Comparison of ENCODE assay signal across 7 mouse cellular contexts in genomic region chr7:30456911-30457628, GRCm38 (mm10). TPM values are rescaled to one million over a fixed set of nuclear protein-coding genes. Genes with fewer than 3 reads are reported as not detected.
DNase-seq lines count a peak whose midpoint lies in the region; ATAC-seq and TF ChIP-seq lines count a peak whose summit lies in the region.

No protein-coding gene starts in this region.

- no peaks in the 10 kb centered on the region for H3K9me3 ChIP-seq in liver, embryonic 11.5 days (ENCODE audit: control insufficient read depth, low read length)
- H3K9me3 ChIP-seq in liver, postnatal 0 days (ENCODE audit: low read length), result no peaks in the 10 kb centered on the region
- no peaks in the 10 kb centered on the region for H3K9me3 ChIP-seq in forebrain, embryonic 12.5 days
- H3K9me3 ChIP-seq in intestine, postnatal 0 days (ENCODE audit: control insufficient read depth), result no peaks in the 10 kb centered on the region
- no peaks in the 10 kb centered on the region for H3K9me3 ChIP-seq in stomach, embryonic 16.5 days (replicated peaks; ENCODE audit: control insufficient read depth, low read length)

- TF ChIP-seq EP300 in liver, postnatal 0 days (IDR thresholded peaks at IDR 0.05; ENCODE audit: low read depth), result no peak

- peaks cover 6% of the 10 kb centered on the region; the same call in 1 of the 2 replicates for H3K4me1 ChIP-seq in liver, embryonic 11.5 days (replicated peaks; ENCODE audit: control insufficient read depth, insufficient read depth, low read length)
- peaks cover 12% of the 10 kb centered on the region for H3K4me1 ChIP-seq in liver, postnatal 0 days (ENCODE audit: insufficient read depth)
- H3K4me1 ChIP-seq in forebrain, embryonic 12.5 days, result peaks cover 39% of the 10 kb centered on the region
- H3K4me1 ChIP-seq in intestine, postnatal 0 days (replicated peaks; ENCODE audit: control insufficient read depth, insufficient read depth, low read length), result no peaks in the 10 kb centered on the region
- H3K4me1 ChIP-seq in stomach, embryonic 16.5 days (ENCODE audit: control insufficient read depth, insufficient read depth, low read length), result peaks cover 7% of the 10 kb centered on the region; the same call in 1 of the 2 replicates

- H3K36me3 ChIP-seq in liver, embryonic 11.5 days (ENCODE audit: control insufficient read depth, insufficient read depth, low read length), result no peaks in the 10 kb centered on the region
- H3K36me3 ChIP-seq in liver, postnatal 0 days (replicated peaks; ENCODE audit: insufficient read depth, low read length), result no peaks in the 10 kb centered on the region
- no peaks in the 10 kb centered on the region for H3K36me3 ChIP-seq in forebrain, embryonic 12.5 days (replicated peaks)
- H3K36me3 ChIP-seq in intestine, postnatal 0 days (ENCODE audit: control insufficient read depth, insufficient read depth), result no peaks in the 10 kb centered on the region
- no peaks in the 10 kb centered on the region for H3K36me3 ChIP-seq in stomach, embryonic 16.5 days (ENCODE audit: control insufficient read depth, insufficient read depth, low read length)

- no peak overlapping the region for H3K9ac ChIP-seq in liver, embryonic 11.5 days (ENCODE audit: low read depth, low read length)
- H3K9ac ChIP-seq in liver, postnatal 0 days (replicated peaks), result no peak overlapping the region
- H3K9ac ChIP-seq in forebrain, embryonic 12.5 days, result peak overlapping the region; percentile 40
- H3K9ac ChIP-seq in intestine, postnatal 0 days (ENCODE audit: low read depth, low read length), result no peak overlapping the region
- no peak overlapping the region for H3K9ac ChIP-seq in stomach, embryonic 16.5 days (ENCODE audit: low read length)

- peaks cover 96% of the 10 kb centered on the region for H3K27me3 ChIP-seq in liver, embryonic 11.5 days (replicated peaks; ENCODE audit: control insufficient read depth, insufficient read depth, low read length)
- peaks cover 80% of the 10 kb centered on the region for H3K27me3 ChIP-seq in liver, postnatal 0 days (ENCODE audit: insufficient read depth, low read length)
- H3K27me3 ChIP-seq in forebrain, embryonic 12.5 days, result peaks cover 98% of the 10 kb centered on the region
- H3K27me3 ChIP-seq in intestine, postnatal 0 days (replicated peaks; ENCODE audit: control insufficient read depth, insufficient read depth, low read length), result peaks cover 84% of the 10 kb centered on the region
- peaks cover 91% of the 10 kb centered on the region for H3K27me3 ChIP-seq in stomach, embryonic 16.5 days (ENCODE audit: control insufficient read depth, insufficient read depth, low read length)

- H3K4me2 ChIP-seq in liver, embryonic 11.5 days, result peak overlapping the region; percentile 22; the same call in 1 of the 2 replicates
- H3K4me2 ChIP-seq in liver, postnatal 0 days (ENCODE audit: low read depth, low read length), result no peak overlapping the region
- peak overlapping the region; percentile 52 for H3K4me2 ChIP-seq in forebrain, embryonic 12.5 days
- peak overlapping the region; percentile 35 for H3K4me2 ChIP-seq in intestine, postnatal 0 days (replicated peaks; ENCODE audit: low read depth)
- H3K4me2 ChIP-seq in stomach, embryonic 16.5 days (ENCODE audit: low read depth, low read length), result peak overlapping the region; percentile 45

- no peak for DNase-seq in liver, embryonic 11.5 days (ENCODE audit: low spot score)
- DNase-seq in liver, postnatal 0 days, result no peak
- DNase-seq in lung, postnatal 14 days, result no peak
- DNase-seq in urinary bladder, postnatal 10 days (ENCODE audit: low spot score), result no peak

- no peak overlapping the region for H3K4me3 ChIP-seq in liver, embryonic 11.5 days (ENCODE audit: low read depth, low read length)
- H3K4me3 ChIP-seq in liver, postnatal 0 days (ENCODE audit: low read depth, low read length), result no peak overlapping the region
- peak overlapping the region; percentile 26 for H3K4me3 ChIP-seq in forebrain, embryonic 12.5 days (replicated peaks)
- no peak overlapping the region; the same call in 1 of the 2 replicates for H3K4me3 ChIP-seq in intestine, postnatal 0 days (ENCODE audit: low read depth, low read length)
- H3K4me3 ChIP-seq in stomach, embryonic 16.5 days (replicated peaks; ENCODE audit: low read length), result peak overlapping the region; percentile 28

- TF ChIP-seq CTCF in liver, postnatal 0 days (IDR thresholded peaks at IDR 0.05; ENCODE audit: low read depth), result no peak
- no peak for TF ChIP-seq CTCF in intestine, postnatal 0 days (IDR thresholded peaks at IDR 0.05; ENCODE audit: low read depth)

- no peak for ATAC-seq in liver, embryonic 11.5 days (replicated peaks; ENCODE audit: low FRiP score)
- no peak for ATAC-seq in liver, postnatal 0 days
- peak; percentile 24; the same call in 1 of the 2 replicates for ATAC-seq in forebrain, embryonic 12.5 days (ENCODE audit: low FRiP score)
- ATAC-seq in intestine, postnatal 0 days, result no peak
- peak; percentile 18; the same call in 1 of the 2 replicates for ATAC-seq in stomach, embryonic 16.5 days (ENCODE audit: insufficient read depth, low FRiP score)

- WGBS in liver, embryonic 11.5 days, result 3% methylated on average over 31 of the region's 31 CpGs
- WGBS in liver, postnatal 0 days (ENCODE audit: insufficient replicate concordance), result 5% methylated on average over 31 of the region's 31 CpGs
- WGBS in forebrain, embryonic 12.5 days, result 0% methylated on average over 31 of the region's 31 CpGs
- WGBS in intestine, postnatal 0 days, result 1% methylated on average over 31 of the region's 31 CpGs
- WGBS in stomach, embryonic 16.5 days, result under 1% methylated on average over 31 of the region's 31 CpGs

- no peak overlapping the region for H3K27ac ChIP-seq in liver, embryonic 11.5 days (ENCODE audit: low read depth, low read length)
- no peak overlapping the region for H3K27ac ChIP-seq in liver, postnatal 0 days (ENCODE audit: low read depth)
- H3K27ac ChIP-seq in forebrain, embryonic 12.5 days, result no peak overlapping the region
- H3K27ac ChIP-seq in intestine, postnatal 0 days (ENCODE audit: low read depth, low read length), result no peak overlapping the region
- no peak overlapping the region for H3K27ac ChIP-seq in stomach, embryonic 16.5 days (ENCODE audit: low read length)

RNA-seq across cellular contexts. Expression of gene Kirrel2, which starts 0.4 kb away (rescaled TPM):
- polyA plus RNA-seq in liver, embryonic 11.5 days (2014; fragmentation: Nextera tagmentation; extraction: Ambion mirVana), result 0.22 and 0.95 TPM in 2 replicates
- 0.05 TPM in 1 of 2 replicates, not detected in the other for polyA plus RNA-seq in liver, postnatal 0 days (2015; fragmentation: Nextera tagmentation; extraction: Ambion mirVana)
- polyA plus RNA-seq in forebrain, embryonic 12.5 days (2016; fragmentation: Nextera tagmentation; extraction: Ambion mirVana), result 1.1 and 1.6 TPM in 2 replicates
- polyA plus RNA-seq in intestine, postnatal 0 days (2015; fragmentation: Nextera tagmentation; extraction: Ambion mirVana), result 0.08 and 0.09 TPM in 2 replicates
- polyA plus RNA-seq in stomach, embryonic 16.5 days (2015; fragmentation: Nextera tagmentation; extraction: Ambion mirVana), result 1.4 and 1.9 TPM in 2 replicates

RNA-seq across cellular contexts. Expression of gene Nphs1, which starts 1.0 kb away (rescaled TPM):
- polyA plus RNA-seq in liver, embryonic 11.5 days (2014; fragmentation: Nextera tagmentation; extraction: Ambion mirVana), result 0.26 and 0.27 TPM in 2 replicates
- 0.06 and 0.07 TPM in 2 replicates for polyA plus RNA-seq in liver, postnatal 0 days (2015; fragmentation: Nextera tagmentation; extraction: Ambion mirVana)
- polyA plus RNA-seq in forebrain, embryonic 12.5 days (2016; fragmentation: Nextera tagmentation; extraction: Ambion mirVana), result 0.09 and 0.35 TPM in 2 replicates
- polyA plus RNA-seq in intestine, postnatal 0 days (2015; fragmentation: Nextera tagmentation; extraction: Ambion mirVana), result 0.10 TPM in 1 of 2 replicates, not detected in the other
- polyA plus RNA-seq in stomach, embryonic 16.5 days (2015; fragmentation: Nextera tagmentation; extraction: Ambion mirVana), result 3.4 and 4.2 TPM in 2 replicates

RNA-seq across cellular contexts. Expression of gene Aplp1, which starts 11.7 kb away (rescaled TPM):
- 18.4 and 19.1 TPM in 2 replicates for polyA plus RNA-seq in liver, embryonic 11.5 days (2014; fragmentation: Nextera tagmentation; extraction: Ambion mirVana)
- 1.2 and 1.6 TPM in 2 replicates for polyA plus RNA-seq in liver, postnatal 0 days (2015; fragmentation: Nextera tagmentation; extraction: Ambion mirVana)
- polyA plus RNA-seq in forebrain, embryonic 12.5 days (2016; fragmentation: Nextera tagmentation; extraction: Ambion mirVana), result 214 and 237 TPM in 2 replicates
- polyA plus RNA-seq in intestine, postnatal 0 days (2015; fragmentation: Nextera tagmentation; extraction: Ambion mirVana), result 28.2 and 30.1 TPM in 2 replicates
- 29.2 and 33.0 TPM in 2 replicates for polyA plus RNA-seq in stomach, embryonic 16.5 days (2015; fragmentation: Nextera tagmentation; extraction: Ambion mirVana)

RNA-seq across cellular contexts. Expression of gene Nfkbid, which starts 35.5 kb away (rescaled TPM):
- 1.8 and 3.6 TPM in 2 replicates for polyA plus RNA-seq in liver, embryonic 11.5 days (2014; fragmentation: Nextera tagmentation; extraction: Ambion mirVana)
- 1.7 and 2.3 TPM in 2 replicates for polyA plus RNA-seq in liver, postnatal 0 days (2015; fragmentation: Nextera tagmentation; extraction: Ambion mirVana)
- polyA plus RNA-seq in forebrain, embryonic 12.5 days (2016; fragmentation: Nextera tagmentation; extraction: Ambion mirVana), result 0.97 and 1.4 TPM in 2 replicates
- polyA plus RNA-seq in intestine, postnatal 0 days (2015; fragmentation: Nextera tagmentation; extraction: Ambion mirVana), result 1.2 and 1.3 TPM in 2 replicates
- 1.5 and 2.0 TPM in 2 replicates for polyA plus RNA-seq in stomach, embryonic 16.5 days (2015; fragmentation: Nextera tagmentation; extraction: Ambion mirVana)

RNA-seq across cellular contexts. Expression of gene Prodh2, which starts 36.4 kb away (rescaled TPM):
- polyA plus RNA-seq in liver, embryonic 11.5 days (2014; fragmentation: Nextera tagmentation; extraction: Ambion mirVana), result 19.0 and 19.5 TPM in 2 replicates
- 203 and 205 TPM in 2 replicates for polyA plus RNA-seq in liver, postnatal 0 days (2015; fragmentation: Nextera tagmentation; extraction: Ambion mirVana)
- not detected in 2 replicates for polyA plus RNA-seq in forebrain, embryonic 12.5 days (2016; fragmentation: Nextera tagmentation; extraction: Ambion mirVana)
- polyA plus RNA-seq in intestine, postnatal 0 days (2015; fragmentation: Nextera tagmentation; extraction: Ambion mirVana), result 3.9 and 5.4 TPM in 2 replicates
- polyA plus RNA-seq in stomach, embryonic 16.5 days (2015; fragmentation: Nextera tagmentation; extraction: Ambion mirVana), result 3.6 and 4.0 TPM in 2 replicates

Comparison
In these comparisons a context has a peak if more than half of its experiments do, and no peak if none do; other contexts are left out.
1. ATAC-seq: peak in forebrain, embryonic 12.5 days (single experiment) and stomach, embryonic 16.5 days (single experiment); none in liver, embryonic 11.5 days (single experiment), liver, postnatal 0 days (single experiment) and intestine, postnatal 0 days (single experiment).
2. H3K4me3 ChIP-seq: peak in forebrain, embryonic 12.5 days (single experiment) and stomach, embryonic 16.5 days (single experiment); none in liver, embryonic 11.5 days (single experiment), liver, postnatal 0 days (single experiment) and intestine, postnatal 0 days (single experiment).